Mouse (Mus musculus) C2C12 (cell line): ENCODE data around the gene Rab36.

Experiments used
- CEBPB ChIP-seq: IDR thresholded peaks from one replicate; pipeline ENCODE4 v1.6.1; 2011; ENCODE audit warnings: low read depth, mild to moderate bottlenecking, control low read depth, moderate library complexity
- CTCF ChIP-seq: IDR thresholded peaks from one replicate; pipeline ENCODE4 v1.5.1; 2011; ENCODE audit not compliant: control insufficient read depth, insufficient read depth, insufficient read length
- MAX ChIP-seq: IDR thresholded peaks from one replicate; pipeline ENCODE4 v1.6.1; 2011; ENCODE audit warnings: mild to moderate bottlenecking, control low read depth
- MYOG ChIP-seq: IDR thresholded peaks from one replicate; pipeline ENCODE4 v1.6.1; 2011; ENCODE audit not compliant: control insufficient read depth, insufficient read length; ENCODE audit errors: extremely low read depth
- USF1 ChIP-seq: IDR thresholded peaks from one replicate; pipeline ENCODE4 v1.6.1; 2011; ENCODE audit warnings: low read depth, mild to moderate bottlenecking, control low read depth, moderate library complexity

- TF ChIP-seq CTCF (no peak), MAX (no peak), MYOG (no peak), CEBPB (no peak), USF1 (no peak)
Observed at GRCm38 (mm10) chr10:75052902-75053301, 16.0 kb downstream of the Rab36 start.
